Mouse (Mus musculus): ENCODE measurements around the gene Spg20.

- no peak for TF ChIP-seq CTCF (IDR thresholded peaks at IDR 0.05; ENCODE audit: insufficient read depth, low read length)
- TF ChIP-seq POLR2A (IDR thresholded peaks at IDR 0.05; ENCODE audit: borderline replicate concordance, extremely low read depth, low read depth, low read length): no peak
Measured at GRCm38 (mm10) chr3:55144916-55145315, 33.0 kb downstream of the Spg20 start.

Measured in lung, adult 2 months (tissue).